Mouse (Mus musculus) splenic B cell, adult 2 months (primary cell): ENCODE results near the gene Trnt1.
A peak's percentile ranks its signal among the peaks of the same experiment; 100 is the strongest.

ENCODE experiments used
- DNase-seq: peaks from one replicate; pipeline ENCODE4 v3.0.0-alpha.2; 2011; ENCODE audit warnings: low read depth, low spot score
- H3K27me3 ChIP-seq: 2 replicates; pipeline ENCODE4 v1.6.1; 2012; ENCODE audit warnings: mild to moderate bottlenecking, low read length, moderate library complexity, mixed read lengths; ENCODE audit not compliant: control insufficient read depth, poor library complexity, insufficient read depth, severe bottlenecking
- H3K36me3 ChIP-seq: 2 replicates; pipeline ENCODE4 v1.6.1; 2012; ENCODE audit warnings: mild to moderate bottlenecking, low read length, moderate library complexity, mixed read lengths; ENCODE audit not compliant: control insufficient read depth, poor library complexity, insufficient read depth, severe bottlenecking

Trnt1 gene

GRCm38 (mm10) chr6:106768640-106769289 is at the start of gene Trnt1:
TSS of gene Trnt1 (plus strand) at chr6:106769120.
- peaks cover 5% of the 10 kb centered on the region; the same call in 1 of the 2 replicates for H3K36me3 ChIP-seq
- H3K27me3 ChIP-seq: no peaks in the 10 kb centered on the region
- DNase-seq: peak; percentile 99

DNA sequence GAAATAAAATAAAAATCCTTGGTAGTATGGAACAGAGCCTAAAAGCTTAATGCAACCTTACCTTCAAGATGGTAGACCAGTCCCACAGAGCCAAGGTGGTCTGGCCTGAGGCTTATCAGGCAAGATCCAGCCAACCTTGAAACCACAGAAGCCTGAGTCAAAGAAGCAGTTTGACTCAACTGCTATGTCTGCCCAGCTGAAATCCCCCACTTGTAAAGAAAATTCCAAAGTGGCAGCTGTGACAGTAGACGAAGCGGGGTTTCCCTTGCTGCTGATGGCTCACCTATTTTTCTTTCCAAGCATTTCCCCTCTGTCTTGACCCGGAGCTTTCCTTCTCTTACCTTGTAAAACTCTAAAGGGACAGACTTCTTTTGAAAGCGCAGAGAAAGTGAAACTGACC is 43.3 kb upstream of the Trnt1 start:
- H3K36me3 ChIP-seq: no peaks in the 10 kb centered on the region
- H3K27me3 ChIP-seq: no peaks in the 10 kb centered on the region
- DNase-seq: peak; percentile 52

- Histone ChIP-seq H3K36me3 (no peaks in the 10 kb centered on the region), H3K27me3 (no peaks in the 10 kb centered on the region)
- DNase-seq: no peak
Observed at GRCm38 (mm10) chr6:106726078-106726477, 42.8 kb upstream of the Trnt1 start.

GRCm38 (mm10) chr6:106727703-106728102 is 41.2 kb upstream of the Trnt1 start:
- H3K36me3 ChIP-seq: no peaks in the 10 kb centered on the region

GRCm38 (mm10) chr6:106729682-106730314 is 39.1 kb upstream of the Trnt1 start:
- DNase-seq: peak; percentile 64
- Histone ChIP-seq H3K36me3 (no peaks in the 10 kb centered on the region), H3K27me3 (no peaks in the 10 kb centered on the region)

More at GRCm38 (mm10) chr6:106727703-106728102, 41.2 kb upstream of the Trnt1 start:
- DNase-seq: no peak
- H3K27me3 ChIP-seq: no peaks in the 10 kb centered on the region

GRCm38 (mm10) chr6:106732563-106732962 is 36.4 kb upstream of the Trnt1 start:
- H3K27me3 ChIP-seq: no peaks in the 10 kb centered on the region
- H3K36me3 ChIP-seq: no peaks in the 10 kb centered on the region
- DNase-seq: no peak

DNA sequence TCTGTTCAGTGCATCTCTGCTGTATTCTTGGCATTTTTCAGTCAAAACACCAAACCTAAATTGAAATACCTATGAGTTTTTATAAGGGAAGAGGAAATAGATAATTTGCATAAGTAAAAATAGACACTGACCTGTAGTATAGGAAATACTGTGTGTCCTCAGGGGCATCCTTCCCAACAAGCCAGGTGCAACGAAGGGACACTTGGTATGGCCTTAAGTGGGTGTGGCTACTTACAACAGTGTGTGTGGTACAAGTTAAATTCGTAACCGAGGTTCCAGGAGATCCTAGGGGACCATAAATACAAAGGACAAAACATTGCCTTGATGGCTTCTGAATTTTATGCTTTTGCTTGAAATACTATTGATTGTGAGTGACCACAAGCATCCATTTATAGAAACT is 30.7 kb upstream of the Trnt1 start:
- H3K36me3 ChIP-seq: no peaks in the 10 kb centered on the region
- peak; percentile 60 for DNase-seq

GRCm38 (mm10) chr6:106740244-106740825 is 28.6 kb upstream of the Trnt1 start:
- no peak for DNase-seq

More for the DNA sequence above, 30.7 kb upstream of the Trnt1 start:
- no peaks in the 10 kb centered on the region for H3K27me3 ChIP-seq

DNA sequence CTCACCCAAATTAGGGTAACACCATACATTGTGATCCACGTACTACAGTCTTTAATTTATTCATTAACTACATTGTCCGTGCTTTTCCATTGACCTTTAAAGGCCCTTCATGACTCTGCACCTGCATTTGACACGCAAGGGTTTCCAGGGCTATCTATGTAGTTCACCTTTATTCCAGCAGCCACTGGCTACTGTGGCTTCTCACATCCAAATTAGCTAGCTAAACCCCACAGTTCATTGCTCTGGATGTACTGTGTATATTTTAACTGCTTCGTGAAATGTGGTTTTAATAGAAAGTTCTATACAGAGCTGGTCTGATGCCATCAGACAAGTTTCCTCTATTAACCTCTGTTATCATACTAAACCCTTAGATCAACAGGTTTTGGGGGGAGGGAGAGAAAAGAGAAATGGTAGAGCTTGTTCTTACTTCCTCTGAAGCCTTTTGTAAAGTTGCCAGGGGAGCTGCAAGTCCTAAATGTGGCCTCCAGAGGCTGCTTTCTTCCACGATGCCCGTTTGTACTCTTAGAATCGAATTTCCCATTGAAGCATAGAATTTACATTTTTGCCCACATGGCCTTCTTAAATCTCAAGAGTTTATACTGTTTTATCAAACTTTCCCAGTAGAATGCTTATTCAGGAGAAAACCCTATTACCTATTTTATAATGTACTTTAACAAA is 25.2 kb upstream of the Trnt1 start:
- no peaks in the 10 kb centered on the region for H3K36me3 ChIP-seq
- no peaks in the 10 kb centered on the region for H3K27me3 ChIP-seq
- DNase-seq: peak; percentile 63

More at GRCm38 (mm10) chr6:106740244-106740825, 28.6 kb upstream of the Trnt1 start:
- H3K27me3 ChIP-seq: no peaks in the 10 kb centered on the region
- no peaks in the 10 kb centered on the region for H3K36me3 ChIP-seq

GRCm38 (mm10) chr6:106745673-106746394 is 23.1 kb upstream of the Trnt1 start:
- no peaks in the 10 kb centered on the region for H3K36me3 ChIP-seq
- no peaks in the 10 kb centered on the region for H3K27me3 ChIP-seq
- DNase-seq: no peak

DNA sequence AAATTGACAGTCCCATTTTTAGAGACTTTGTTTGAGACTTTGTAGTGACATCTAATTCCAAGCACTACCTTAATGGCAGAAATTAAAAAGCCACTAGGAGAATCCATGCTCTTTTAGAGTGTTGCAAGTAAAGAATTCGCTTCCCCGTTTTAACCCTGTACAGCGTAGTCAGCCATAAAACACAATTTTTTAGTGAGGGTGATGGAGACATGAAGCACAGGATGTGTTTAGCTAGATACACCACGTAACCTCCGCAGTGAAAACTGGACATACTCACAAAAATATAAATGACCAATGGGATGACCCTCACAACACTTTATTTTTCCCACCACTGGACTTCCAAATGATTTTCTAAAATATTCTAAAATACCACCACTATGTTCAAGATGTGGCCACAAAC is 21.7 kb upstream of the Trnt1 start:
- H3K27me3 ChIP-seq: no peaks in the 10 kb centered on the region
- DNase-seq: no peak
- H3K36me3 ChIP-seq: no peaks in the 10 kb centered on the region

GRCm38 (mm10) chr6:106747804-106748203 is 21.1 kb upstream of the Trnt1 start:
- DNase-seq: peak; percentile 34
- Histone ChIP-seq H3K36me3 (no peaks in the 10 kb centered on the region), H3K27me3 (no peaks in the 10 kb centered on the region)

GRCm38 (mm10) chr6:106748887-106749388 is 20.0 kb upstream of the Trnt1 start, which contains the start of gene Il5ra:
TSS of gene Il5ra (minus strand) at chr6:106749037.
- H3K27me3 ChIP-seq: no peaks in the 10 kb centered on the region
- H3K36me3 ChIP-seq: no peaks in the 10 kb centered on the region
- peak; percentile 61 for DNase-seq

DNA sequence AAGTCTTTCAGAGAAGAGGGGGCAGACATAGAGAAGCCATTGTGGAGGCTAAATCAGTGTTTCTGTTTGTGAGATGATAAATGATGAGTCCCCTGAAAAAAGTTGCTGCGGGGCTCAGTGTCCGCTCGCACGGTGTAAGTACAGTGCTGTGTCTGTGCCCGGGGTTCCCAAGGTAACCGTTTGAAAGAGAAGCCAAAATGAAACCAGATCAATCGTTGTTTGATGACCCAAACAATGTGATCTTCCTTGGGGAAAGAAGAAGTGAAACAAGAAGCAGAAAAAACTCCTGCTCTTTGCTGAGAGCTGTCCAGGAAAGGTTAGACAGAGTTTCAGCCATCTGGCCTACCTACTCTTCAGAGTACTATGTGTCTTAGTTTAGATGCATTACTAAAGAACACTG is 18.6 kb upstream of the Trnt1 start:
- Histone ChIP-seq H3K36me3 (no peaks in the 10 kb centered on the region), H3K27me3 (no peaks in the 10 kb centered on the region)
- DNase-seq: peak; percentile 82
